Mouse (Mus musculus) T-cell, adult 2 months (primary cell): ENCODE measurements around the gene Ticrr.

ENCODE experiments used
- DNase-seq: peaks from one replicate; pipeline ENCODE4 v3.0.0; 2022; ENCODE audit warnings: low spot score

The Ticrr gene

DNA sequence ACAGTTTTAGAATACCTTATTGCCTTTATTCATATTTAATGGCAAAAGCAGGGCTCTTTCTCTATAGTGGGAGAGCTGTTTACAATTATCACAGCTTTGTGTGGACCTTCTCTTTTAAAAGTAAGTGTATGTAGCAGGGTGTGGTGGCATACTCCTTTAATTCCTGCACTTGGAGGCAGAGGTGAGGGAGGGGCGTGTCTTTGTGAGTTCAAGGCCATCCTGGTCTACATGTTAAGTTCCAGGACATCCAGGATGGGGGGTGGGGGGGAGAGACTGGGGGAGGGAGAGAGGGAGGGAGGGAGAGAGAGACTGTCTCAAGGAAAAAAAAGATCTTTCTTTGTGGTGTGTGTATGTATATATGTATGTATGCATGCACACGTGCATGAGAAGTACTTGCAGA lies 20.2 kb downstream of the Ticrr start:
- no peak for DNase-seq

DNA sequence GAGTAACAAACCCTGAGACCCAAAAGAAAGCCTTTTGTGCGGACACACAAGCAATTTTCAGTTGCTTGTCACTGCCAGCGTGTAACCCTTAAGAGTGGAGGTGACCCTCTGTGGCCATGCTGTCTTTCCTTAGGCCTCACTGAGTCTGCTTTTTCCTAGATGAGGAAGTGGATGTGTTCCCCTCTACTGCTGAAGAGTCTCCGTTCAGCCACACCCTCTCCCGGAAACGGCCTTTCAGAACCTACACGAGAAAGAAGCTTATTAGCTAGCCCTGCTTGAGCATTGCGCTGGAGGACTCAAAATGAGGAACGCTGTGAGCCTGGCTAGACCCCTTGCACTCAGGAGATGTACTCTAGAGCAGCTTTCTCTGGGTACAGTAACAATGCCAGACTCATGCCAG lies 36.5 kb downstream of the Ticrr start:
- DNase-seq: no peak

DNA sequence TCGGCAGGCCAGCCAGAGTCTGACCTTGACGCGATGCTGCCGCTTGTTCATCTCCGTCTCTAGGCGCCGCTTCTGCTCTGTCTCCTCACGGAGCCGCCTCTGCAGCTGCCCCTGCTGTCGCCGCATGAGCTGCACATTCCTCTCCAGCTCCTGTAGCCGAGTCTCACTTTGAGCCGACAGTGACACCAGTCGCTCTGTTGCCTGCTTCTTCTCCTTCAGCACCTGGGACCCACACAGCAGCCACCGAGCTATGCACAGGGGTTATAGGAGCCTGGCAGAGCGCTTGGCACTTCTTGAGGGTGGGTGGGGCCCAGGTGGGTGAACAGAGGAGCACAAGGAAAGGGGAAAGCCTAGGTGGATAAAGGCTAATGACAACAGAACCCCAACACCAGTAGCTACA lies 42.8 kb downstream of the Ticrr start:
- DNase-seq: no peak

DNA sequence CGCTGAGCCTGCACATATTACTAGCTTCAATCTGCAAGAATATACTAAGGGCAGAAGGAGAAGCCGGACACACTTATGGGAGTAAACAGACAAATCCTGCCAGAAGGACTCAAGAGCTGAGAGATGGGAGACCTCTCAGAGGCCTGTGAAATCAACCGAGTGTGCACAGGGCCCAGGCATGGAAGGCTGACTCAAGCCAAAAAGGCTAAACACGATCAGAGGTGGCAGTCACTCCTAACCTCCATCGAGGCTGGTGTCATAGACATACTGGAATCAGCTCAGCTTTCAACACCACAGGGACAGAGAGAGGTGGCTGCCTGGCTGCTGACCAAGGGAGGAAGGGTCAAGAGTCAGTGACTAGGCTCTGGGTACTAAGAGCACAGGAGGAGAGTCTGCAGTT lies 45.2 kb downstream of the Ticrr start:
- DNase-seq: no peak

DNA sequence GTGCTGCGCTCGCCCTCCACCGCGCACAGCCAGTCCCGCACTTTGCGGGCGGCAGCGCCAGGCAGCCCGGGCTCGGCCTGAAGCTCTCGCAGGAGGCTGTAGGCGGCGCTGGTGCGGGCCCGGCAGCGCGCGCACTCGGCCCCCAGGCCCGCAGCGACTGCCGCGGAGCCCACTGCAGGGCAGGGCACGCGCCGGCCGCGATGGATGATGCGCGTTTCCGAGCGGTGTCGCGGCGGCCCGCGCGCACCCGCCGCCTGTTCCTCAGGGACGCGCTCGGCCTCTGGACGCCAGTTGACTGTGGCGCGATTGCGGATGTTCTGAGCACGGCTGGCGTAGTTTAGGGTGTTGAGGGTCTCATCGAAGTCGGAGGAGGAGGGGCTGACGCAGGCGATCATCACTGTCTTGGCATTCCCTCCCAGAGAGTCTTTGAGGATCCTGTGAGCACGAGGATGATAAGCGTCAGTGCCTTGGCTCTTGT lies 50.2 kb downstream of the Ticrr start:
- DNase-seq: no peak

DNA sequence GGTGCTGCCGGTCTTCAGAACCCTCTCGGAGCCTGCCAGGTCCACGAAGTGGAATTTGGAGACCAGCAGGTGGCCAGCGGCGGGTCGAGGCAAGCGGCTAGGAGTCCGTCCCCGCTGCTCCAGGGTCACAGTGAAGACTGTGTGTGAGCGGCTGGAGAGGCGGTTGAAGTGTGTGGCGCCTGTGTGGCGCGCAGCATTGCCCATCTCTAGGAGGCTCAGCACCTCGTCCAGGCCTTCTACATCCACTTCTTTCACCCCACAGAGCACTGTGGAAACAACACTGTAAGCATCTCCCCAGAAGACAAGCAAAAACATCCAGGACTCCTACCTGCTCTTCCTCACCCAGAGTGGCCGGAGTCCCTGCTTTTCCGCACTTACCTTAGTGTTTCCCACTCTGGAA lies 50.8 kb downstream of the Ticrr start:
- no peak for DNase-seq

DNA sequence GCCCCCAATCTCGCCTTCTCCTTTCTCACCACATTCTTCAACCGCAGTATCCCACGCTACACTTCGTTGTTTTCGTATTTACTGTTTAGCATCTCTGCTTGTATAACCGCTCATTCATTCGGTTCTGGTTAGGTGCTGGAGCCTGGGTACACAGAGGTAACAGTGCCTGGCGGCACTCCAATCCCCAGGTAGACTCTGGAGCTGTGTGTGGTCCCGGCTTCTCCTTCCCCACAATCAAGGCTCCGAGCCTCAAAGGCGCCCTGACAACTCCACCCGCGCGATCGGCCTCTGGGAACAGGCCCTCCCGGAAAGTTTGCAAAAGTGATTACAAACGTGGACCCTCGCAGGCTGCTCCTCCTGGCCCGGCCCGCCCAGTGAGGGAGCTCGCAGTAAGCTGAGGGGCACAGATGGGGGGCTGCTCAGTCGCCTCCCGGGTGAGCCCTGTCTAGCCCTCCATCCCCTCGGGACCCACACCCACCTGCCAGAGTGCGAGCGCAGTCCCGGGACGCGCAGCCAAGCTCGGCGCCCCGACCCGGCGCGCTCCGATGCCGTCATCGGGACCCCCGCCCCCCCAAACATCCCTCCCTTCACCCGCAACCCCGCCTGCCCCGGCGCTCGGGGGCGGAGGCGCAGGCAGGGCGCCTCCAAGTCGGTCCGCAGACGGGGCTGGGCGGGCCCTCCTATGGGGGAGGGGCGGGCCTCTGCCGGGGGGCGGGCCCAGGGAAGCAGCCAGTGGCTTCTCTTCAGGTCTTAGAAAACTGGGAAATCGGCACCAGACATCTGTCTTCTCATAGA lies 55.4 kb downstream of the Ticrr start, which contains the start of gene Kif7:
TSS of gene Kif7 (minus strand) at position 534 of the 795 bp plus-strand sequence.
- DNase-seq: peak; percentile 64

DNA sequence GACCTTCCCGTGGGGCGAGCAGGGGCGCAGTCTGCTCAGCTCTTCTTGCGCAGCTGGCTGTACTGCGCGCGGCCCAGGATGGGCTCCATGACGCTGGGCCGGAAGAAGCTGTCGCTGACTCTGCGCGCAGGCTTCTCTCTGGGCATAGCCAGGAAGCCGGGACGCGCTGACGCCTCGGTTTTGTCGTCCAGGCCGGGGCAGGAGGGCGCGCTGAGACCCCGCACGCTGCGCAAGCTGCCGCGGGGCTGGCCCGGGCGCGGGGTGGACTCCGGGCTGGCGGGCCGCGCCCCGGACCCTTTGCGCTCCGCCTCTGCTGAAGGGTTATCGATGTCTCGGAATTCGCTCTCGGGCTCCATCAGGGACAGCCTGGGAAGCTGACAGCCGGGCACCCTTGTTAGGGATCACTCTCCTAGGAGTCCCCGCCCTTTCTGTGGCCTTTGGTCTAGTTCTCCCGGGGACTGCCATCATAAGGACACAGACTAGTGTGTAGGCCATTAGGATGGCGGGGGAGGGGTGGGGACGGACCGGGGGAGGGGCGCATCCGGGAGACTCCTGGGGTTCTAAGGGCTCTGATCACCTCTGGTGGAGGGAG lies 61.5 kb downstream of the Ticrr start:
- peak; percentile 62 for DNase-seq

DNA sequence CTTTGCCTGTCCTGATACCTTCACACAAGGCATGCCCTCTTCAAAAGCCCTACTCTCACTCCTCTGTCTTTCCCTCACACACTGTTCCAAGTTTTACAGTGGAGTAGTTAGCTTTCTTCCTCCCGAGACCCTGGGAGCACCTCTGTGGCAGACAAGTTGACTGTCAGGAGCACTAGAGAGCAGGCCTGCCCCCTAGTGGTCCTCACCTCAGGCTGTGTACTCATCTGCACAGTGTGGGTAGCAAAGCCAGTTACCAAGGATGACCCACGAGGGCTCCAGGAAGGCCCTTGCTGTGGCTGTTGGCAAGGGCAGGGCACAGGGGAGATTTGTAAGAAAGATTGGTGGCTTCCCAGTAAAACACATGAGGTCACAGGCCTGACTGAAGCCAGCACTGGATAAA lies 67.1 kb downstream of the Ticrr start:
- peak; percentile 38 for DNase-seq

DNA sequence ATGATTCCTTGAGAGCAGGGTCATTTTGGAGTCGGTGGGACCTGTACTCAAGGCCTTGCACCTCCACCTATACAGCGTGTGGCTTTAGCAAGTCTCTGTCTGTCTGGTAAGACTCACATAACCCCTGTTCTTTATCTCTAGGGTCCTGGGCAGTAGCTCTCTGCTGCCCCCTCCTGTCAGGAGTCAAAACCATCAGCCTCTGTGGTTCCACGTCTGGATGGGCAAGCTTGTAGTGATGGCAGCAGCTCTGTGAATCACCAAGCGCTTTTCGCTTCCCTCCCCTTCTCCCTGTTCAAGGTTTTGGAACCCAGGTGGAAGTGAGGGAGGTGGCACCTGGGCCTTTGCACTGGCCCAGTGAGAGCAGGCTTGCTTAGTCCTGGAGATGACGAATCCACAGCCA lies 68.2 kb downstream of the Ticrr start:
- peak; percentile 67 for DNase-seq

DNA sequence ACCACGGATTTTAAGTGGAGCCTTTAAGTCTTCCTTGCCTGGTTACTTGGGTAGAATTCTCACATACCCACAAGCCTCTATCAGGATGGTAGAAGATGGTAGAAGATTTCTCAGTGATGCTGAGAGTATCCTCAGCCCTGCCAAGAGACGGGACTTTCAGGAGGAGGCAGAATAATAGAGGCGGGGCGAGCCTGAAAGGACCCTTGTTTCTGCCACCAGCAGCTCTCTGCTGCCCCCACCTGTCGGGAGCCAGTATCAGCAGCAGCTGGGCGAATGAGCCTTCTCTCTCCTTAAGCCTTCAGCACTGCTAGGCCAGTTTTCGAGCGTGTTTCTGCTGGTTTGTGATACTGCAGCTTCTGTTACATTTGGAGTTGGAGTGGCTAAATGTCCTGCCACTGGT lies 69.2 kb downstream of the Ticrr start:
- peak; percentile 67 for DNase-seq

DNA sequence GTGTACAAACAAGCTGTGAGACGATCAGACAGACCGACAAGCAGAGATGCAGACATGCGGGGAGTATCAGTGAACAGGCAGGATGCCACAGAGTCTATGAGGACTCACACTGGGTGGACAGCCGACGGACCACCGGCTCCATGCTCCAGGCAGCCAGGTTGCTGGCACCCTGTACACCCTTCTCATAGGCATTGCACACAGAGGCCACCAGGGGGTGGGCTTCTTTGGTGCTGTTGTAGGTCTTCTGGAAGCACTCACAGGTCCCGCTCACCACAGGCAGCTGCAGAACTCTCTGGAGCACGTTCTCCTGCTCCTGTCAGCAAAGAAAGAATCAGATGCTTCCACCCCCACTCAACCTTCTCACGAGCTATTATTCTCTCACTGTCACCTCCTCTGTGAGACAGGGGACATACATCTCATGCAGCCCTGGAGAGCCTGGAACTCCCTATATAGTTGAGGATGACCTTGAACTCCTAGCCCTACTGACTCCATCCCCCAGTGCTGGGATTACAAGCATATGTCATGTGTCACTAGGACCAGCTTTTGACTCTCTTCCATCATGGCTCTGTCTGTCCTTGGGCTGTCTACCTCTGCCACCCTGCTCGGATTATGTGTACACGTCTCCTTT lies 69.9 kb downstream of the Ticrr start:
- no peak for DNase-seq

DNA sequence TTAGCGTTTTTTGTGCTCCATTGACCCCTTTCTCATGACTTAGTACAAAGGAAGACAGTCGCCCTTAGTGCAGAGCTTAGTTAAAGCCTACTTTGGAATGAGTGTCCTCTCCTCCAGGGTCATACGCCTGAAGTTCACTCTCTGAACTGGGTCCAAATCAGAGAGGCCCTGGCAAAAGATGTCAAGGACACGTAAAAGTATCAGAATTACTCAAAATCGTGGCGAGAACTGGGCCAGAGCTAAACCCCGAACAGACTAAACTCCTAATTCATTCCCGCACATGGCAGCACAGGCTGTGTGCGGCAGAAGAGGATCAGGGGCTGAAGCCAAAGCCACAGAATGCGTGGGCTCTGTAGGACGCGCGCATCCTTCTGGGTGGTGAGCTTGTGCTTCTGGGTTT lies 71.4 kb downstream of the Ticrr start:
- no peak for DNase-seq

DNA sequence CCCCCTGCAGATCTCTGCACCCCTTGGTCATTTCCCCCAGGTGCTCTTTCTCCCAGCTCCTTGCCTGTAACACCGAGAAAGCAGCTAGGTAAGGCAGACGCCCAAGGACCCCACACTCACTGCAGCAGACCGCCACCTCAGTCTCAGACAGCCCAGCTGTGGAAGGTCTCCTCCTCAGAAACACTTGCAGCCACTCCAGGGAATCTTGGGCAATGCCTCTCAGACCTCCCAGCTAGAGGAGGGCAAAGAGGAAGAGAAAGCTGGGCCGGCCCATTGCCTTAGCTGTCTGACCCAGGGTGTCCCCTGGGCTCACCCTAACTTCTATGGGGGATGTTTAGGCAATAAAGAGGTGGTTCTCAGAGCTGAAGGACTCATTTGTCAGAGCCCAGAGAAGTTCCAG lies 72.6 kb downstream of the Ticrr start, which contains the start of gene Plin1:
TSS of gene Plin1 (minus strand) at position 282 of the 400 bp plus-strand sequence.
- no peak for DNase-seq

DNA sequence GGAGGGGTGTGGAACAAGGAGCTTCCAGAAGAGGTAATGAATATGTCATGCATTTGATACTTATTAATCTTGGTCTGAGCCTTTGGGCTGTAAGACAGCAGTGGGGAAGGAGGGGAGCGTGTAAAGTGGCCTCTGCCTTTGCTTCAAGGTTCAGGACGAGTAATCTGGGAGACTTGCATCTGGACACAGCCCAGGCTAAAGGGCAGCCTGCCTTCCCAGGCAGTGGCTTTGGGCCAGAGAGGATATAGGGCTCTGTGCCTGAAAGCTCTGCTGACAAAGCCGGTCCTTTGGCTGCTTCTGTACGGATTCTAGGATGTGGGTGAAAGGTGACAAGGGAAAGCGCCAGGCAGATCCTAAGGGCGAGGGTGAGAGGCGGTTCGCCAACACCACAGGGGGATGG lies 74.6 kb downstream of the Ticrr start:
- no peak for DNase-seq

DNA sequence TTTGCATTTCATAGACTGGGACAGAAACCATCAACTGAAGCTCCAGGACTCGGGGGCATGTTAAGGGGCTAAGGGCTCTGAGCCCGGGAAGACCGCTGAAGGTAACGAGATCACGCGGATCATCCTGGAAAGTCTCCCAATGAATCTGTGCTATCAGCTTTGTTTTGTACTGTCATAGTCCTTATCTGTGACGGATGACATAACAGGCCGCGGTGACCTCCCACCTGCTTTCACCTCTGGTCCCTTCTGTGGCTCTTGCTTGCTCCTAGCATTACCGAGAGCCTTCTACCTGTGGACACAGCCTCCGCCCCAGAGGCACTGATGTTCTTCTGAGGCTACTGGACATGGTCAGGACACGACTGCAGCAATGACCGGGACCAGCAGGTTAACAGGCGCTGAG lies 76.5 kb downstream of the Ticrr start:
- DNase-seq: no peak

DNA sequence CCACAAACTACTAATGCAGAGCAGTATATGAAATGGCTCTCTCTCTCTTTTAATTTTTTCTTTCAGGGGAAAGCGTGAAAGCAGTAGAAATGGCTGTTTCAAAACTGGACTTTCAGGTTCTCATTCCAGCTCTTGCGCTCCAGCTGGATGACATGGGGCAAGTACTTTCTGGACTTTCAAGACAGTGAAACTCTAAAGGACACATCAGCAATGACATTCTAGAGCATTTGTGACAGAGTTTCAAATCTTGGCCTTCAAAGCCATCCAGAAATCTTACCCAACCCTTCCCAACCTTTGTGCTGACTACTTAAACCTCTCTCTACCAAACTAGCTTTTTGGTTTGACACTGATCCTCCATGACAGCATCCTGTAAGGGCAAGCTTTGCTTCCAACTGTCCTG lies 78.9 kb downstream of the Ticrr start:
- DNase-seq: no peak

DNA sequence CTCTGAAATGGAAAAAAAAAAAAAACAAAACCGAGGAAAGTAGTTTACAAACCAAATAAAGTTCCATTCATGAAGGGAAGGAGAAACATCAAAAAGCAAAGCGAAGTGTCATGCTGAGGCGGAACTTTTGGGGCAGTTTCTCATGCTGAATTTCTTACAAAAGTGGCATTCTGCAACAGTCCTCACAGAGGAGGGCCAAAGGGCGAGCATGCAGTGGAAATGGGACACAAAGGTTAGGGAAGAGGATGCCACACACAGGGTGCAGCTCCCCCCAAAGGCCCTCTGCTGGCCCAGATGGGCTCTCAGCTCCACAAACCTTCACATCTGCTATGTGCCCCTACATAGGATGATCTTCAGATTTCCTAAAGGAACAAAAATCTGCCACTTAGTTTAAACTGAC lies 80.3 kb downstream of the Ticrr start:
- no peak for DNase-seq

DNA sequence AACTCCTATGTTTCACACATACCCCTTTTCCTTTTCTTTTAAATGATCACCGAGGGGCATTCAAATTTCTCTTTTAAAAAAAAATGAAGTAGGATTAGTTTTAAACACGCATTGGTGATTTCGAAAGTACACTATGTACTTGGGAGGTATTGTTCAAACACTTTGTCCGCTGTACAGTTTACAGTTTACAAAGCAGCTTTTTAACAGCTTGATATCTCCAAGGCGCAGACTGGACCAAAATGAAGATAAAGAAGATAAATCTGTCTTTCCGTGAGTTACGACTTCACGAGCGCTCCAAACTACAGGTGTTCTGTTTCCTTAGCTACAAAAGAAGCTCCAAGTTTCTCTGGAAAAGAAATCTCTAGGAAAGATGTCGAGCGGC lies 82.3 kb downstream of the Ticrr start:
- no peak for DNase-seq

DNA sequence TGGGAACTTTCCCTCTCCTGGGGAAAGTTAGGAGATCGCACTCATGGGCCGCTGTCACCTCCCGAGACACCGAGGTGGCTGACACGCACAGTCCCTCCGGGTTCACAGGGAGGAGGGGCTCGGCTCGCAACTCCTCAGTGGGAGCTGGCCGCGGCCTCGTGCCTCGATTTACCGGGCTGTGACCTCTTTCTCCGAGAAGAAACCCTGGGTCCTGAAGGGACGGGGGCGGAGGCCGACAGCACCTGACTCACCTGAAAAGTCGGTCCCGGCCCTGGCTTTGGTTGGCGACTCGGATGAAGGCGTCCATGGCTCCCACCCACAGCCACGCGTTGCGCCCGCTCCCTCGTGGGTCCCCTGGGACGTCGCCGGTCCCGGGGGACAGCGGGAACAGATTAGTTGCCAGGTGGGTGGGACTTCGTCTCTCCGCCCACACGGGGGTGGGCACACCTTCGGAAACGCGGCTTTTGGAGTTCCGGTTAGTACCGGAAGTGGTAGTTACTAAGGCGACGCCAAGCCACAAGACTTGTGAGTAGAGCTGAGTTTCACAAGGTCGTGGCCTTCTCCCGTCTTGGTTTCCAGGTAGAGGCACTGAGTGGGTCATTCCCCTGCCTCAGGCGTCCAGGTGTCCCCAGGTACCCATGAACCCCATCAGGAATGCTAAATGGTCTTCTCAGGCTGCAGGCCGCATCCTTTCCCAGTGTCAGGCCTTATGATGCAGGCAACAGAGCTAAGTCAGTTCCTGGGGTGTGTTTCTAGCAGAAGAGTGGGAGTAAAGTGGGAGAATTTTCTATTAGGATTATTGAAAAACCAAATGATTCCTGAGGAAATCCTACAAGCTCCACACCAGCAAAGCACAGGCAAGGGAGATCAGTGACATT lies 82.9 kb downstream of the Ticrr start, which contains the start of the genes Pex11a and Wdr93:
TSS of gene Pex11a (minus strand) at position 473 of the 878 bp plus-strand sequence.
TSS of gene Wdr93 (plus strand) at position 505 of the 878 bp plus-strand sequence.
- DNase-seq: peak; percentile 84

DNA sequence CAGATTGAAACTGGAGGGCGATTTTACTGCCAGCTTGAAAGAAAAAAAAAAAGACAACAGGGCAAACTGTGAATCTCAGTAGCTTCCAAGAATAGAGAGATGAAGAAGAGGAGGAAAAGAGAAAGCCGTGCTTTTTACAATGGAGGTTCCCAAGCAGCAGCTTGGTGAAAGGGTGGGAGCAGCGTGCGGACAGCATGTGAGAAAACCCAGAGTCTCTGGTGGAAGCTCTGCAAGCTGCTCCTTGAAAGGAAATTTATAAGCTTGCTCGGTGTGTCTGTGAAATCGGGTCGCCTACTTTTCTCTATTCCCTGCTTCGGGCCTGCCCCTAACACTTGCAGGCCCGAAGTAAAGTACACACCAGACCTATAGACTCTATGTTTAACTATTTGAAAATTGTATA lies 84.1 kb downstream of the Ticrr start:
- DNase-seq: no peak

DNA sequence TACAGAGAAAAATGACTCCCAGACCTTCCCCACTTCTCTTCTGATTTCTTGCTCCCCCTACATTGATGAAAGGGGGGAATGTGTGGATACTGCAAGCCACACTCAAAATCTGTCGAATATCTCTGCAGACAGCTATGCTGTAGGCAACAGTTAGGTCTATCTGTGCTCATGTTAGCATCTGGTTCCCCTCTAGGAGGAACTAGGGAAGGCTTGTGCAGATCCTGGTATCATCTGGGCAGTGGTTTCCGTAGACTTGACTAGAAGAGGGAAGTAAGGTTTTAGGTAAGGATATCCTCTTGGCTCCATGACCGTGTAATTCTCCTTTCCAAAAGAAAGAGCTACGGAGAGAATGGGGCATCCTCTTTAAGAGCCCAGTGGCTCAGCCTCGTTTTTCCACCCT lies 84.6 kb downstream of the Ticrr start:
- DNase-seq: no peak
